Mouse (Mus musculus): ENCODE measurements around the gene Scarf1. TPM values are rescaled to one million over a fixed set of nuclear protein-coding genes. Genes with fewer than 3 reads are reported as not detected.

Gene Scarf1
- polyA plus RNA-seq, 1 experiment from 2014 or later = 17.7 TPM

DNA sequence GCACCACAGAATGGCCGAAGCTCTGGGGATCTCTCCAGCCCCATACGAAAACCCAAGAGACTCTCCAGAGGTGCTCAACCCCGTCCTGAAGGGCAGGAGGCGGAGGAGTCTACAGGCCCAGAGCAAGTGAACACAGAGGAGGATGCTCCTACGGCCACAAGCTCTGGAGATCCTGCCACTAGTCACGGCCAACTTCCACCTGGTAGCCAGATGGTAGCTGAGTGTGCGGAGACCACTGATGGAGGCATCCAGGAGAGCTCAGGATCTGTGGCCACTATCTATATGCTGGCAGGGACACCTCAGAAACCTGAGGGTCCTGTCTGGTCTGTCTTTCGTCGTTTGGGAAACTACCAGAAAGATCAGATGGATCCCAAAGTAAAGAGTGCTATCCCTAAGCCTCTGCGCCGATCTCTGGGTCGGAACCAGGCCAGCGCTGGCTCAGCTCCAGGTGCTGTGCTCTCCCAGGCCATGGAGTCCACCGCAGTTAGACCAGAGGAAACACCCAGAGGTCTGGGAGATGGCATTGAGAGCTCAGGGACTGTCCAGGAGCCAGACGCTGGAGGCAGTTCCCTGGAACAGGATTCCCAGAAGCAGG lies 12.3 kb downstream of the Scarf1 start:
- Histone ChIP-seq H3K9me3 (ENCODE audit: control insufficient read depth, low read length) (no peaks in the 10 kb centered on the region), H3K27me3 (ENCODE audit: control insufficient read depth, insufficient read depth, low read depth, low read length) (no peaks in the 10 kb centered on the region), H3K9ac (ENCODE audit: low read length) (no peak overlapping the region), H3K27ac (ENCODE audit: low read length) (no peak overlapping the region), H3K4me2 (ENCODE audit: low read depth, low read length) (no peak overlapping the region), H3K36me3 (ENCODE audit: control insufficient read depth, insufficient read depth, low read length) (0 out of 2 replicates have a peak, but pooled peaks cover 2% of the 10 kb centered on the region), H3K4me1 (replicated peaks; ENCODE audit: control insufficient read depth, insufficient read depth, low read length) (no peaks in the 10 kb centered on the region), H3K4me3 (ENCODE audit: low read length) (no peak overlapping the region)
- no peak for ATAC-seq (ENCODE audit: low read depth)
- WGBS = 80% methylated on average over 15 of the region's 15 CpGs

DNA sequence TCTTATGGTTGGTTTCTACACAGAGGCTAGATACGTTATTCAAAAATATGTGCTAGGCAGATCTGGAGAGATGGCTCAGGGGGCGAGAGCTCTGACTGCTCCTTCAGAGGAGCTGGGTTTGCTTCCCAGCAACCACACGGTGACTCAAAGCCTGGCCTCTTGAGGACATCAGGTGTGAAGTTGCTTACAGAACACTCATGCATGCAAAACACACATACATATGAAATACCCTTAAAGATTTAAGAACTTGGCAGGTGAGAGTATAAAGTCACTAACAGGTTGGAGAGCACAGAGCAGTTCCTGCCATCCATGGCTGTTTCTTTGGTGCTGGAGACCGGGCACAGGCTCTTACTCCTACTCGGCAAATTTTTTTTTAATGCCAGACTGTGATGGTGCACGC lies 13.6 kb downstream of the Scarf1 start:
- Histone ChIP-seq H3K4me2 (ENCODE audit: low read depth, low read length) (no peak overlapping the region), H3K9me3 (ENCODE audit: control insufficient read depth, low read length) (no peaks in the 10 kb centered on the region), H3K27me3 (ENCODE audit: control insufficient read depth, insufficient read depth, low read depth, low read length) (no peaks in the 10 kb centered on the region), H3K36me3 (ENCODE audit: control insufficient read depth, insufficient read depth, low read length) (0 out of 2 replicates have a peak, but pooled peaks cover 2% of the 10 kb centered on the region), H3K4me1 (replicated peaks; ENCODE audit: control insufficient read depth, insufficient read depth, low read length) (no peaks in the 10 kb centered on the region), H3K4me3 (ENCODE audit: low read length) (no peak overlapping the region), H3K9ac (ENCODE audit: low read length) (no peak overlapping the region), H3K27ac (ENCODE audit: low read length) (no peak overlapping the region)
- WGBS = 71% methylated on average over 6 of the region's 6 CpGs
- no peak for ATAC-seq (ENCODE audit: low read depth)

DNA sequence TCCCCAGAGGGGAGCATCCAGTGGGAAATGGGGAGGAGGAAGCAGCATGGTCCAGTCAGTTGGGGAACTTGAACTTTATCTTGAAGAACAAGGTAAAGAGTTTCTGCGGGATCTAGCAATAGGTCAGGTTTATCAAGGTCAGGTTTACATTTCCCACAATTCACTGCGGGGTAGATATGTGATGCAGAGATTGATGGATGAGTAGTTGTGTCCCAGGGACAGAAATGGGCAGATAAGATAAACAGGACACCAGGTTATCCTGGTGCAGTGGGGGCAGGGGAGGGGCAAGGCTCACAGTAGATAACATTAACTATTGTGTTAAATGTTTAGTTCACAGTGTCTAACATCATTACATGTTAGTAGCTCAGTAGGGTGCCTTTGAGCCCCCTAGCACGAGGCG lies 16.4 kb downstream of the Scarf1 start:
- H3K27me3 ChIP-seq (ENCODE audit: control insufficient read depth, insufficient read depth, low read depth, low read length) = no peaks in the 10 kb centered on the region
- 0 out of 2 replicates have a peak, but pooled peaks cover 2% of the 10 kb centered on the region for H3K36me3 ChIP-seq (ENCODE audit: control insufficient read depth, insufficient read depth, low read length)
- ATAC-seq (ENCODE audit: low read depth) = no peak
- no peak overlapping the region for H3K4me3 ChIP-seq (ENCODE audit: low read length)
- WGBS = 14% methylated on average over 4 of the region's 4 CpGs
- no peaks in the 10 kb centered on the region for H3K9me3 ChIP-seq (ENCODE audit: control insufficient read depth, low read length)
- peaks cover 15% of the 10 kb centered on the region for H3K4me1 ChIP-seq (replicated peaks; ENCODE audit: control insufficient read depth, insufficient read depth, low read length)
- H3K4me2 ChIP-seq (ENCODE audit: low read depth, low read length) = no peak overlapping the region
- no peak overlapping the region for H3K9ac ChIP-seq (ENCODE audit: low read length)
- no peak overlapping the region for H3K27ac ChIP-seq (ENCODE audit: low read length)

DNA sequence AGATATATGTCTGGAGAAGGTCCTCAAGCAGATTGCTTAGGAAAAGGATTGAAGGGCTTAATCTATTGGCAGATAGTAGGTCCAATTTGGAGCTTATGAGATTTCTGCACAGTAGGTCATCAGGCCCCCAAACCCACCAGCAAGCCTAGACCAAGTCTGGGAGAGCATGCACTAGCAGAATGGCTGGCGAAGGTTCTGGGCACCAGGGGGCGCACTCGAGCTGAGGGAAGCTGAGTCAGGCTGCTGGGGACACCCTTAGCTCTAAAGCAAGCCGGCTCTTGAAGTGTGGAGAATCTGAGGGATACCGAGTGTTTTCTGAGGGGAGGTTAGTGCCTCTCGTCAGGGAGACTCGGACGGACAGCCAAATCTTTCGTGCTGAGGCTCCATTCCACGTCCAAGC lies 17.0 kb downstream of the Scarf1 start:
- H3K36me3 ChIP-seq (ENCODE audit: control insufficient read depth, insufficient read depth, low read length) = 0 out of 2 replicates have a peak, but pooled peaks cover 2% of the 10 kb centered on the region
- no peaks in the 10 kb centered on the region for H3K9me3 ChIP-seq (ENCODE audit: control insufficient read depth, low read length)
- WGBS = under 1% methylated on average over 10 of the region's 10 CpGs
- no peaks in the 10 kb centered on the region for H3K27me3 ChIP-seq (ENCODE audit: control insufficient read depth, insufficient read depth, low read depth, low read length)
- peak; percentile 58 for ATAC-seq (ENCODE audit: low read depth)
- H3K4me3 ChIP-seq (ENCODE audit: low read length) = peak overlapping the region; percentile 75
- H3K27ac ChIP-seq (ENCODE audit: low read length) = no peak overlapping the region
- peak overlapping the region; percentile 79 for H3K9ac ChIP-seq (ENCODE audit: low read length)
- peaks cover 17% of the 10 kb centered on the region for H3K4me1 ChIP-seq (replicated peaks; ENCODE audit: control insufficient read depth, insufficient read depth, low read length)
- peak overlapping the region; percentile 87 for H3K4me2 ChIP-seq (ENCODE audit: low read depth, low read length)

DNA sequence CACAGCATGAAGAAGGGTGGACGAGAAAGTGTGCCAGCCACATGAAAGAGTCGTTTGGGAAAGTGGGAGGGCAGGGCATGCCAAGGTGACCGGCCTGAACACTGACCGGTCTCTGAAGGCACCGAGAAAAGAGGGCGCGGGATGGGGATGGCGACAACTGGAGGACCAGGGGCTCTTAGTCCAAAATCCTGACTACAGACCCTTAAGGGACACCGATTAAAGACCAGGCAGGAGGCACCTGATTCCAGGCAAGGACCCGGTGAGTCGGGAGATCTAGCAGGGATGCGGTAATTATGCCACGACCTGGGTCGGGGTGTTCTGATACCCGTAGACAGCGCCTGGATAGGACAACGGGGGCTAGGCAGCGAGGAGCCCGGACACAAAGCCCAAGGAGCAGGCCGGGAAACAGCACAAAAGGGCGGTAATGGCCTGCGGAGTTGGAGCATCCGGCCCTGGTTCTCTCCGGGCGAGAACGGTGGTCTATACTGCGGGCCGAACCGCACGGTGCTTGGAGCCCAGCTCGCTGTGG lies 17.6 kb downstream of the Scarf1 start:
- Histone ChIP-seq H3K27me3 (ENCODE audit: control insufficient read depth, insufficient read depth, low read depth, low read length) (no peaks in the 10 kb centered on the region), H3K4me2 (ENCODE audit: low read depth, low read length) (peak overlapping the region; percentile 87), H3K9ac (ENCODE audit: low read length) (peak overlapping the region; percentile 79), H3K4me3 (ENCODE audit: low read length) (peak overlapping the region; percentile 75), H3K27ac (ENCODE audit: low read length) (peak overlapping the region; percentile 35), H3K4me1 (replicated peaks; ENCODE audit: control insufficient read depth, insufficient read depth, low read length) (peaks cover 17% of the 10 kb centered on the region), H3K9me3 (ENCODE audit: control insufficient read depth, low read length) (no peaks in the 10 kb centered on the region), H3K36me3 (ENCODE audit: control insufficient read depth, insufficient read depth, low read length) (0 out of 2 replicates have a peak, but pooled peaks cover 2% of the 10 kb centered on the region)
- ATAC-seq (ENCODE audit: low read depth) = peak; percentile 15
- WGBS = under 1% methylated on average over 31 of the region's 31 CpGs

DNA sequence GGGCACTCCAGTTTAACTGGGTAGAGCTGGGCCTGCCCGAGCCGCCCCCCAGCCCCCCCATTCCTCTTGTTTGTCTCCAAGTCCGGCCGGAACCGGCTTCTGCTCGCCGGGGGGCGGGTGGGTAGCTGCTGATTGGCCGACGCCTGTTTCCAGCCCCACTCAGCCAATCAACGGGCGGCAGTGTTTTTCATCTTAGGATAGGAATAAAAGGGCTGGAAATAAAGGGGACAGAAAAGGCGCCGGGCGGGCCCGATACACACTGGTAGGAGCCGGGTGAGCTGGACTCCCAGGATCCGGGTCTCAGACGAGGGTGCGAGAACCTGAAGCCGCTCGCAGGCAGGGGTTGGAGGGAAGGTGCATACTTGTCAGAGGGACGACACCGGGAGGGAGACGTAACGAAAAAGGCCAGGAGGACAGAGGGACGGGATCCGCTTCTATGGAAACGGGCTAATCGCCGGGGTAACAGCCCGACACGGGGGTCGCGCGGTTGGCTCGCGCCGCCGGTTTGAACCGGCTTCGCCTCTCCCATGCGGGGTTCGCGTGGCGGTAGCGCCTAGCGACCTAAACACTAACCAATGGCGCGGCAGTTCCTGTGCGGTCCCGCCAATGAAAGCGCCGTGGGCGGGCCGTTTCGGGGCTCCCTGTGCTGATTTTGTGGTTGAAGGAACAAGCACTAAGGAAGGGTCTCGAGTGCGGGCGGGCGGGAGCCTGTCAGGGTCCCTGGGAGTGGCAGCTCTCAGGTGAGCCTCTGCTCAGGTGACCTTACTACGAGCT lies 18.3 kb downstream of the Scarf1 start, which contains the start of gene Slc43a2:
Slc43a2 (plus strand) TSS at position 226 of the 774 bp plus-strand sequence.
- ATAC-seq (ENCODE audit: low read depth) = peak; percentile 93
- Histone ChIP-seq H3K4me2 (ENCODE audit: low read depth, low read length) (peak within 1 kb of the TSS; percentile 87), H3K27me3 (ENCODE audit: control insufficient read depth, insufficient read depth, low read depth, low read length) (no peaks in the 10 kb centered on the region)

DNA sequence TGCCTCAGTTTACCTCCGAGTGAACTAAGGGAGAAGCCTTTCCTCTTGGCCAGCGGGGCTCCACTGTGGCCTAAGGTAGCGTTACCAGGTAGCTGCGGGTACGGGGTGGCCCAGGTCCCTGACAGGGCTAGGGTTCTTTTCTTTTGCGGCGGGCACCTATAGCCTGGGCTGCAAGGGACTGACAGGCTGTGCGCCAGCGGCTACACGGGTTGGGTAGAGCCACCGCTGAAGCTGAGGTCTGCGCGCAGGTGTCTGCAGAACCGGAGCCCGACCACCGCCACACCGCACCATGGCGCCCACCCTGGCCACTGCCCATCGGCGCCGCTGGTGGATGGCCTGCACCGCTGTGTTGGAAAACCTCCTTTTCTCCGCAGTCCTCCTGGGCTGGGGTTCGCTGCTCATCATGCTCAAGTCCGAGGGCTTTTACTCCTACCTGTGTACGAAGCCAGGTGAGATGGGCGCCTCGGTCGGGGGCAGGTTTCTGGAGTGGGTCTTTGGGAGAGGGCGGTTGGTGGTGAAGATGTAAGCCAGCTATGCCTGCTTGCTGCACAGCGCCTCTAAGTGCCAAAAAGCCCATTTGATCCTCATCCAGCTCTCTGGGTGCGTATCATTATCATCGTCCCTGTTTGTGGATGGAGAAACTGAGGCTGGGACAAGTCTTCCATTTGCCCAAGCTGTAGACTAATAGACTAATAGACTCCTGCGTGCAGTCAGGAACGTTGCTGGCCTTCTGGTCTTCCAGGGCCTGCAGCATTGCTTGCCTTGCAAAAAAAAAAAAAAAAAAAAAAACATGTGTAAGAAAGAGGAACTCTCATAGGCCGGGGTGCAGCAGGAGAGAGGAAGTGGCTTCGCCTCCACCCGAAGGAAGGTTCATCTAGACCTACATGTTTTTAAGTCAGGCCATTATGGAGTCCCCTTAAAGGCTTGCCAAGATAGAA lies 19.3 kb downstream of the Scarf1 start:
- H3K27ac ChIP-seq (ENCODE audit: low read length) = peak overlapping the region; percentile 52

More for the DNA sequence above, 18.3 kb downstream of the Scarf1 start, which contains the start of gene Slc43a2:
- WGBS = under 1% methylated on average over 62 of the region's 62 CpGs
- Histone ChIP-seq H3K9ac (ENCODE audit: low read length) (peak within 1 kb of the TSS; percentile 79), H3K4me3 (ENCODE audit: low read length) (peak within 1 kb of the TSS; percentile 75), H3K36me3 (ENCODE audit: control insufficient read depth, insufficient read depth, low read length) (0 out of 2 replicates have a peak, but pooled peaks cover 2% of the 10 kb centered on the region), H3K9me3 (ENCODE audit: control insufficient read depth, low read length) (no peaks in the 10 kb centered on the region), H3K4me1 (replicated peaks; ENCODE audit: control insufficient read depth, insufficient read depth, low read length) (peaks cover 17% of the 10 kb centered on the region), H3K27ac (ENCODE audit: low read length) (peak within 1 kb of the TSS; percentile 73)

DNA sequence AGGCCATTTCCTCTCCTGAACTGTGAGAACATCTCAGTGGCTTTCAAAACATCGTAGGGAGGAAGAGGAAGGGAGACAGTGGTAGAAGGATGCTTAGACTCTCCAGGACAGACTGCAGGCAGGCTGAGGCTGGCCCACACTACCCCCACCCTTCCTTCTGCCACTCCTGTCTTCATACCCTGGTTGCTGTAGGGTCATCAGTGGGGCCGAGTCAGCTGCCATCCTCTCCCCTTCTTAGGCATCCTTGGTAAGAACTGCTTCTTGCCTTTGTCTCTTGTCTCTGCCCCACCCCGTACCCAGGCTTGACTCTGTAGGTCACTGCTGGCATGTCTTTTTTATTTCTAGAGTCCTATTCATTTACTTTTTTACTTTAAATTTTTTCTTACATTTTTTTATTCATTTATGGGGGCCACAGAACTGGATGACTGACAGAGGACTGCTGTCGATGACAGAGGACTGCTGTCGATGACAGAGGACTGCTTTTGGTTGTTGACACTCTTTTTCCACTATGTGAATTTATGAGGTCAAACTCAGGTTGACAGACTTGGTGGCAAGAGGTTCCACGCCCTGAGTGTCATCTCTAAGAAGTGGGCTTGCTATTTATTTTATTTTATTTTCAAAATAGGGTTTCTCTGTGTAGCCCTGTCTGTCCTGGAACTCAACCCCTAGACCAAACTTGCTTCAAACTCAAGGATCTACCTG lies 20.1 kb downstream of the Scarf1 start:
- H3K27ac ChIP-seq (ENCODE audit: low read length) = no peak overlapping the region; the same call in 1 of the 2 replicates

More for the DNA sequence above, 19.3 kb downstream of the Scarf1 start:
- 0 out of 2 replicates have a peak, but pooled peaks cover 2% of the 10 kb centered on the region for H3K36me3 ChIP-seq (ENCODE audit: control insufficient read depth, insufficient read depth, low read length)
- H3K9ac ChIP-seq (ENCODE audit: low read length) = peak overlapping the region; percentile 79
- H3K27me3 ChIP-seq (ENCODE audit: control insufficient read depth, insufficient read depth, low read depth, low read length) = no peaks in the 10 kb centered on the region
- H3K4me2 ChIP-seq (ENCODE audit: low read depth, low read length) = peak overlapping the region; percentile 87
- H3K9me3 ChIP-seq (ENCODE audit: control insufficient read depth, low read length) = no peaks in the 10 kb centered on the region
- 8% methylated on average over 38 of the region's 38 CpGs for WGBS
- peaks cover 20% of the 10 kb centered on the region for H3K4me1 ChIP-seq (replicated peaks; ENCODE audit: control insufficient read depth, insufficient read depth, low read length)
- peak overlapping the region; percentile 75 for H3K4me3 ChIP-seq (ENCODE audit: low read length)
- ATAC-seq (ENCODE audit: low read depth) = 0 out of 2 replicates have a peak, but pooled peaks have one; percentile 10

More for the DNA sequence above, 20.1 kb downstream of the Scarf1 start:
- Histone ChIP-seq H3K4me1 (replicated peaks; ENCODE audit: control insufficient read depth, insufficient read depth, low read length) (peaks cover 29% of the 10 kb centered on the region), H3K4me2 (ENCODE audit: low read depth, low read length) (peak overlapping the region; percentile 87), H3K4me3 (ENCODE audit: low read length) (no peak overlapping the region), H3K36me3 (ENCODE audit: control insufficient read depth, insufficient read depth, low read length) (no peaks in the 10 kb centered on the region), H3K9me3 (ENCODE audit: control insufficient read depth, low read length) (no peaks in the 10 kb centered on the region), H3K9ac (ENCODE audit: low read length) (peak overlapping the region; percentile 24; the same call in 1 of the 2 replicates), H3K27me3 (ENCODE audit: control insufficient read depth, insufficient read depth, low read depth, low read length) (no peaks in the 10 kb centered on the region)
- ATAC-seq (ENCODE audit: low read depth) = no peak
- WGBS = 64% methylated on average over 6 of the region's 6 CpGs

Measured in lung, embryonic 16.5 days (tissue).